14 mouse cellular contexts compared by ENCODE assay signal in genomic region chr8:11767213-11767840, GRCm38 (mm10). TPM values are rescaled to one million over a fixed set of nuclear protein-coding genes. Genes with fewer than 3 reads are reported as not detected.
DNase-seq lines count a peak whose midpoint lies in the region; ATAC-seq and TF ChIP-seq lines count a peak whose summit lies in the region.
"Had no signal": no experiment of that assay in that cellular context is flagged by ENCODE, and none has a peak within 500 bp of the region (broad histone marks: within the 10 kb centered on the region; RNA-seq: fewer than 3 reads in every experiment).

No protein-coding gene starts in this region.

- ATAC-seq in cerebellum, adult (ENCODE audit: insufficient number of reproducible peaks, low FRiP score, low TSS enrichment), result no peak
- ATAC-seq in granulocyte monocyte progenitor cell, adult 5-6 weeks (replicated peaks; ENCODE audit: poor library complexity, severe bottlenecking), result peak; percentile 97
- ATAC-seq in stomach, postnatal 0 days (ENCODE audit: low FRiP score, low TSS enrichment), result peak; percentile 88

- no peak for TF ChIP-seq EP300 in stomach, postnatal 0 days (optimal IDR thresholded peaks at IDR 0.05)

- no peaks in the 10 kb centered on the region for H3K4me1 ChIP-seq in stomach, postnatal 0 days (replicated peaks; ENCODE audit: control insufficient read depth, insufficient read depth)
- H3K4me1 ChIP-seq: embryonic facial prominence, embryonic 15.5 days; limb, embryonic 12.5 days had no signal

- H3K9me3 ChIP-seq in stomach, postnatal 0 days (ENCODE audit: control insufficient read depth, low read length), result no peaks in the 10 kb centered on the region
- H3K9me3 ChIP-seq: embryonic facial prominence, embryonic 15.5 days; heart, embryonic 13.5 days; hindbrain, embryonic 15.5 days; limb, embryonic 12.5 days had no signal

- H3K27ac ChIP-seq in stomach, postnatal 0 days (replicated peaks), result no peak overlapping the region; the same call in 1 of the 2 replicates
- H3K27ac ChIP-seq: embryonic facial prominence, embryonic 15.5 days; heart, embryonic 13.5 days; hindbrain, embryonic 15.5 days; limb, embryonic 12.5 days had no signal

- no peak overlapping the region for H3K9ac ChIP-seq in stomach, postnatal 0 days (ENCODE audit: low read length)
- H3K9ac ChIP-seq: embryonic facial prominence, embryonic 15.5 days; heart, embryonic 13.5 days; hindbrain, embryonic 15.5 days; limb, embryonic 12.5 days had no signal

- DNase-seq in cerebellum, adult 18-20 months, result peak; percentile 51 to 54
- peak; percentile 42 for DNase-seq in lung, postnatal 36 days
- no peak for DNase-seq in lung, postnatal 25 days (ENCODE audit: low spot score)
- DNase-seq in stomach, postnatal 0 days (ENCODE audit: low spot score), result no peak
- no peak for DNase-seq in heart, adult 9 months (ENCODE audit: low spot score in 2 of 2)
- no peak for DNase-seq in heart, adult 8-10 months (ENCODE audit: low spot score)
- DNase-seq: adrenal gland, postnatal 14 days; lung, postnatal 4 days had no signal

- no peaks in the 10 kb centered on the region for H3K27me3 ChIP-seq in stomach, postnatal 0 days (ENCODE audit: control insufficient read depth, insufficient read depth, low read length)
- H3K27me3 ChIP-seq: embryonic facial prominence, embryonic 15.5 days; heart, embryonic 13.5 days; hindbrain, embryonic 15.5 days; limb, embryonic 12.5 days had no signal

- no peak overlapping the region for H3K4me3 ChIP-seq in stomach, postnatal 0 days (ENCODE audit: low read depth, low read length)
- H3K4me3 ChIP-seq: embryonic facial prominence, embryonic 15.5 days; heart, embryonic 13.5 days; hindbrain, embryonic 15.5 days; limb, embryonic 12.5 days had no signal

- no peaks in the 10 kb centered on the region for H3K36me3 ChIP-seq in stomach, postnatal 0 days (ENCODE audit: control insufficient read depth, insufficient read depth, low read length)
- H3K36me3 ChIP-seq: hindbrain, embryonic 15.5 days had no signal

- no peak for TF ChIP-seq CTCF in stomach, postnatal 0 days (IDR thresholded peaks at IDR 0.05; ENCODE audit: low read depth)

- H3K4me2 ChIP-seq in stomach, postnatal 0 days (replicated peaks; ENCODE audit: low read depth), result no peak overlapping the region
- H3K4me2 ChIP-seq: embryonic facial prominence, embryonic 15.5 days; heart, embryonic 13.5 days; hindbrain, embryonic 15.5 days; limb, embryonic 12.5 days had no signal

- 71% methylated on average over 5 of the region's 5 CpGs for WGBS in stomach, postnatal 0 days

RNA-seq across cellular contexts. Expression of gene Arhgef7, which starts 39.8 kb away (rescaled TPM):
- total RNA-seq in granulocyte monocyte progenitor cell, adult 5-6 weeks (2014; fragmentation: Nextera tagmentation), result 33.9 and 40.2 TPM in 2 replicates
- 14.4 and 19.8 TPM in 2 replicates for total RNA-seq in granulocyte monocyte progenitor cell, adult 5-6 weeks (2017)
- polyA plus RNA-seq in stomach, postnatal 0 days (2015; fragmentation: Nextera tagmentation; extraction: Ambion mirVana), result 12.6 and 13.7 TPM in 2 replicates
- 100 to 1,000 TPM in 3 of 4 experiments, 10 to 100 TPM in 1; 93.9 to 119 (median 111) TPM for total RNA-seq in heart, adult 8-10 months (2022)

Comparison
In these comparisons a context has a peak if more than half of its experiments do, and no peak if none do; other contexts are left out.
1. DNase-seq: peak in cerebellum, adult 18-20 months (2 of 2) and lung, postnatal 36 days (single experiment); none in lung, postnatal 25 days (single experiment), stomach, postnatal 0 days (single experiment), heart, adult 9 months (0 of 2) and heart, adult 8-10 months (single experiment).